Mouse (Mus musculus) heart, adult 2 months (tissue): Measurements from ENCODE around the gene Ephb1.

Source experiments
- CTCF ChIP-seq: fragments of 200-600 bp; IDR thresholded peaks from 2 replicates; pipeline ENCODE4 v1.8.1; 2022; ENCODE audit warnings: antibody characterized with exemption, mild to moderate bottlenecking, moderate library complexity
- EP300 ChIP-seq: fragments of 200-500 bp; IDR thresholded peaks from 2 replicates; pipeline ENCODE4 v1.6.1; 2011; ENCODE audit warnings: low read depth, low read length, control low read depth; ENCODE audit not compliant: insufficient read depth

DNA sequence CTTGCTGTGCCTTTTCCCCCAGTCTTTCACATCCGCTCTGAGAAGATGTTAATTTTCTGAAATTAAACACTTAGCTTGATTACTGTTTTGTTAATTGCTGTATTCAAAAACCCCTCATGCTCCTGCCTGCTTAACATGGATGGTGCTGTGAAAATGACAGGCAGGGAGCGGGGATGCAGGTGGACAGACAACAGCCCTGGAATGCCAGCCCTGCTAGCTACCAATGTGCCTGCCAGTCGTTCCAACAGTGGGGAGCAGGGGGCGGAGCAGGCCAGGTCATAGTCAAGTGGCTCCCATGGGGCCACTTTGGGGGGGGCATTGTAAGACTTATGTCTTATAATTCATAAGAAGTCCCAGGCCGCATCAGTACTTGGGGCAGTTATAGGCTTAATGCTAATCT lies 321.3 kb downstream of the Ephb1 start:
- TF ChIP-seq CTCF (no peak), EP300 (no peak)
